Mouse (Mus musculus): ENCODE results near the gene Ncmap. TPM values are rescaled to one million over a fixed set of nuclear protein-coding genes. Genes with fewer than 3 reads are reported as not detected.
"Not testable (repeated sequence)": the region's sequence is repeated elsewhere in the genome, so short reads cannot be mapped to it uniquely, and the experiment has no call there.

The Ncmap gene
- polyA plus RNA-seq, 1 experiment = 10.4 TPM

GRCm38 (mm10) chr4:135397551-135397950 lies 476 bp downstream of the Ncmap start:
- DNase-seq (ENCODE audit: low spot score) = no peak

GRCm38 (mm10) chr4:135396303-135396702 lies 1.7 kb downstream of the Ncmap start:
- DNase-seq (ENCODE audit: low spot score) = no peak

- no peak for DNase-seq (ENCODE audit: low spot score)
Observed at GRCm38 (mm10) chr4:135395375-135395774, 2.7 kb downstream of the Ncmap start.

GRCm38 (mm10) chr4:135394666-135395065 lies 3.4 kb downstream of the Ncmap start:
- DNase-seq (ENCODE audit: low spot score) = no peak

- no peak for DNase-seq (ENCODE audit: low spot score)
Observed at GRCm38 (mm10) chr4:135393381-135393780, 4.6 kb downstream of the Ncmap start.

GRCm38 (mm10) chr4:135392801-135393200 lies 5.2 kb downstream of the Ncmap start:
- DNase-seq (ENCODE audit: low spot score) = no peak

GRCm38 (mm10) chr4:135391014-135391413 lies 7.0 kb downstream of the Ncmap start:
- DNase-seq (ENCODE audit: low spot score) = no peak

- no peak for DNase-seq (ENCODE audit: low spot score)
Observed at GRCm38 (mm10) chr4:135385614-135386013, 12.4 kb downstream of the Ncmap start.

- no peak for DNase-seq (ENCODE audit: low spot score)
Observed at GRCm38 (mm10) chr4:135382316-135382715, 15.7 kb downstream of the Ncmap start.

- DNase-seq (ENCODE audit: low spot score) = no peak
Observed at GRCm38 (mm10) chr4:135381355-135381754, 16.7 kb downstream of the Ncmap start.

GRCm38 (mm10) chr4:135377241-135377640 lies 20.8 kb downstream of the Ncmap start:
- DNase-seq (ENCODE audit: low spot score) = no peak

- DNase-seq (ENCODE audit: low spot score) = no peak
Observed at GRCm38 (mm10) chr4:135375444-135375843, 22.6 kb downstream of the Ncmap start.

GRCm38 (mm10) chr4:135373299-135373698 lies 24.7 kb downstream of the Ncmap start:
- no peak for DNase-seq (ENCODE audit: low spot score)

- no peak for DNase-seq (ENCODE audit: low spot score)
Observed at GRCm38 (mm10) chr4:135370372-135370771, 27.7 kb downstream of the Ncmap start.

- no peak for DNase-seq (ENCODE audit: low spot score)
Observed at GRCm38 (mm10) chr4:135362828-135363227, 35.2 kb downstream of the Ncmap start.

GRCm38 (mm10) chr4:135361722-135362121 lies 36.3 kb downstream of the Ncmap start:
- DNase-seq (ENCODE audit: low spot score) = no peak

- no peak for DNase-seq (ENCODE audit: low spot score)
Observed at GRCm38 (mm10) chr4:135358736-135359135, 39.3 kb downstream of the Ncmap start.

GRCm38 (mm10) chr4:135357221-135357920 lies 40.7 kb downstream of the Ncmap start:
- no peak for DNase-seq (ENCODE audit: low spot score)

GRCm38 (mm10) chr4:135355886-135356550 lies 42.0 kb downstream of the Ncmap start:
- no peak for DNase-seq (ENCODE audit: low spot score)

- DNase-seq (ENCODE audit: low spot score) = not testable (repeated sequence)
Observed at GRCm38 (mm10) chr4:135354751-135355150, 43.3 kb downstream of the Ncmap start.

- DNase-seq (ENCODE audit: low spot score) = no peak
Observed at GRCm38 (mm10) chr4:135353794-135354450, 44.1 kb downstream of the Ncmap start.

- peak; percentile 99 for DNase-seq (ENCODE audit: low spot score)
Observed at GRCm38 (mm10) chr4:135353066-135353793, 44.8 kb downstream of the Ncmap start, which contains the start of gene Srrm1. TSS of gene Srrm1 (minus strand) at chr4:135353321.

All from urinary bladder, adult 2 months (tissue).